ENCODE assay signal across 12 mouse cellular contexts in genomic region chr4:45286318-45286717, GRCm38 (mm10). TPM values are rescaled to one million over a fixed set of nuclear protein-coding genes. Genes with fewer than 3 reads are reported as not detected.
DNase-seq lines count a peak whose midpoint lies in the region; ATAC-seq and TF ChIP-seq lines count a peak whose summit lies in the region.
"Had no signal": no experiment of that assay in that cellular context is flagged by ENCODE, and none has a peak within 500 bp of the region (broad histone marks: within the 10 kb centered on the region; RNA-seq: fewer than 3 reads in every experiment).

No protein-coding gene starts in this region.

- DNase-seq in CD4-positive, CD25-positive, alpha-beta regulatory T cell, adult 2 months (ENCODE audit: low read depth, low spot score), result peak; percentile 39
- no peak for DNase-seq in layer of hippocampus, adult 2 months (ENCODE audit: low spot score in 2 of 2)
- DNase-seq in layer of hippocampus, postnatal 10 days (ENCODE audit: low spot score in 2 of 2), result no peak
- peak; percentile 45 for DNase-seq in A20 (ENCODE audit: low read depth, low spot score)
- no peak for DNase-seq in heart, adult 11 months
- DNase-seq in spleen, postnatal 14 days (ENCODE audit: low spot score in 2 of 2), result no peak
- DNase-seq: right cerebral cortex, postnatal 14 days had no signal

- H3K4me3 ChIP-seq in layer of hippocampus, adult 2 months, result no peak overlapping the region
- H3K4me3 ChIP-seq: erythroblast, embryonic 14.5 days; limb, embryonic 15.5 days; myocyte had no signal

- TF ChIP-seq CTCF in layer of hippocampus, adult 2 months (conservative IDR thresholded peaks at IDR 0.05), result peak; percentile 86

- no peak overlapping the region for H3K27ac ChIP-seq in layer of hippocampus, adult 2 months
- H3K27ac ChIP-seq: limb, embryonic 15.5 days had no signal

- ATAC-seq in CD4-positive, CD25-positive, alpha-beta regulatory T cell, adult 4 months, result no peak
- peak; percentile 63 for ATAC-seq in common myeloid progenitor, adult 5-6 weeks (replicated peaks; ENCODE audit: low read depth, poor library complexity, severe bottlenecking)

RNA-seq across cellular contexts. Expression of gene Trmt10b, which starts 10.6 kb away (rescaled TPM):
- 10 to 100 TPM; 21.2 to 22.1 TPM for polyA plus RNA-seq in CD4-positive, CD25-positive, alpha-beta regulatory T cell, adult 4 months (2017; shearing (Covaris generic))
- total RNA-seq in layer of hippocampus, adult 2 months (2021), result 10 to 100 TPM; 13.8 to 16.1 TPM
- total RNA-seq in layer of hippocampus, postnatal 10 days (2021), result 10 to 100 TPM; 13.3 to 14.4 TPM
- total RNA-seq in common myeloid progenitor, adult 5-6 weeks (2017), result 11.9 and 23.7 TPM in 2 replicates

RNA-seq across cellular contexts. Expression of gene Dcaf10, which starts 55.6 kb away (rescaled TPM):
- polyA plus RNA-seq in CD4-positive, CD25-positive, alpha-beta regulatory T cell, adult 4 months (2017; shearing (Covaris generic)), result 1 to 10 TPM; 1.5 to 2.7 TPM
- total RNA-seq in layer of hippocampus, adult 2 months (2021), result 10 to 100 TPM; 16.1 to 16.9 TPM
- total RNA-seq in layer of hippocampus, postnatal 10 days (2021), result 10 to 100 TPM; 24.1 to 25.8 TPM
- total RNA-seq in common myeloid progenitor, adult 5-6 weeks (2017), result 9.7 and 12.0 TPM in 2 replicates

RNA-seq across cellular contexts. Expression of gene Exosc3, which starts 56.2 kb away (rescaled TPM):
- polyA plus RNA-seq in CD4-positive, CD25-positive, alpha-beta regulatory T cell, adult 4 months (2017; shearing (Covaris generic)), result 10 to 100 TPM; 30.8 to 38.4 TPM
- 10 to 100 TPM; 15.3 to 15.7 TPM for total RNA-seq in layer of hippocampus, adult 2 months (2021)
- total RNA-seq in layer of hippocampus, postnatal 10 days (2021), result 10 to 100 TPM; 14.9 to 15.4 TPM
- 179 and 214 TPM in 2 replicates for total RNA-seq in common myeloid progenitor, adult 5-6 weeks (2017)

Comparison
In these comparisons a context has a peak if more than half of its experiments do, and no peak if none do; other contexts are left out.
1. DNase-seq: peak in CD4-positive, CD25-positive, alpha-beta regulatory T cell, adult 2 months (single experiment) and A20 (single experiment); none in layer of hippocampus, adult 2 months (0 of 2), layer of hippocampus, postnatal 10 days (0 of 2), heart, adult 11 months (single experiment) and spleen, postnatal 14 days (0 of 2).
2. RNA of gene Exosc3, which starts 56.2 kb away (total RNA-seq): 179 to 214 TPM in common myeloid progenitor, adult 5-6 weeks; 15.3 to 15.7 TPM in layer of hippocampus, adult 2 months and 14.9 to 15.4 TPM in layer of hippocampus, postnatal 10 days; every median in the first group is over 10 times any median in the second.